11 mouse cellular contexts compared by ENCODE assay signal in the genomic region with DNA sequence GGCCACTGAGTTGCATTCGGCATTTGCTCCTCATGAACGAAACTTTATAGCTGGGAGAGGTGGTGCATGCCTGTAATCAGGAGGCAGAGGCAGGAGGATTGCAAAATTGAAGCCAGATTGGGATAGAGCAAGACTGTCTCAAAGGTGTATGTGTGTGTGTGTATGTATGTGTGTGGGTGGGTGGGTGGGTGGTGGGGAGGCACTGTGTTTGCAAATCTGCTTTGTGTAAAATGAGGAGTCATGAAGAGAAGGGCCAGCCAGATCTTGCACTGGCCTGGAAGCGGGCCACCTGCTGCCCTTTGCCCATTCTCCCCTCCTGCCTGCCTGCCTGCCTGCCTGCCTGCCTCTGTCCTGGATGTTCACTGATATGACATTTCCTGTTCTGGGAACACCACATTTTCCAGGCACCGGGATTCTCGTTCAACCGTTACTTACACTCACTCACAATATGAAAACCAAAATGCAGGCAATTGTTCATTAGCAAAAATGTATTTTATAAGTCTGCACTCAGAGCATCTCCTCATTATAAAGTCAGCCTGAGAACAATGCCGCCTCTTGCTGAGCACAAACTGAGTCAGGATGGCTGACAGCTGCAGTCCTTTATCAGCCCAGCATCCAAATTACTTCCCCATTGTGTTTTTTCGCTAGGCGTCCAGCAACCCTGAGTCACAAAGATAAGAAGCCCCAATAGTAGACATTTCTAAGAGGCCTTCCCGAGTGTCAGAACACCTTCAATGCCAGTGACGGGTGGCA. TPM values are rescaled to one million over a fixed set of nuclear protein-coding genes. Genes with fewer than 3 reads are reported as not detected.
DNase-seq lines count a peak whose midpoint lies in the region; ATAC-seq lines count a peak whose summit lies in the region.
"Had no signal": no experiment of that assay in that cellular context is flagged by ENCODE, and none has a peak within 500 bp of the region (broad histone marks: within the 10 kb centered on the region; RNA-seq: fewer than 3 reads in every experiment).

No protein-coding gene starts in this region.

- H3K27ac ChIP-seq in hindbrain, embryonic 11.5 days (ENCODE audit: low read depth, low read length), result peak overlapping the region; percentile 37
- H3K27ac ChIP-seq in midbrain, embryonic 10.5 days (replicated peaks), result peak overlapping the region; percentile 68

- no peaks in the 10 kb centered on the region for H3K36me3 ChIP-seq in hindbrain, embryonic 11.5 days (ENCODE audit: control insufficient read depth, insufficient read depth, low read length)
- no peaks in the 10 kb centered on the region for H3K36me3 ChIP-seq in midbrain, embryonic 10.5 days

- intact Hi-C loops in gastrocnemius, postnatal 36 days (cut with DNase I), result loop anchor here (5.0 kb wide), 2 partner anchors 347 to 367 kb away; no protein-coding TSS in a partner anchor

- peak overlapping the region; percentile 21; the same call in 1 of the 2 replicates for H3K9ac ChIP-seq in hindbrain, embryonic 11.5 days (ENCODE audit: low read depth, low read length)

- ATAC-seq in hindbrain, embryonic 11.5 days (ENCODE audit: low FRiP score), result peak; percentile 64
- no peak for ATAC-seq in inflammation-experienced regulatory T-cells, adult 6 months

- peaks cover 4% of the 10 kb centered on the region; the same call in 1 of the 2 replicates for H3K27me3 ChIP-seq in hindbrain, embryonic 11.5 days (ENCODE audit: control insufficient read depth, insufficient read depth, low read length)
- H3K27me3 ChIP-seq in midbrain, embryonic 10.5 days (ENCODE audit: low read depth, poor library complexity, severe bottlenecking), result peaks cover 39% of the 10 kb centered on the region

- H3K4me3 ChIP-seq in hindbrain, embryonic 11.5 days (ENCODE audit: low read depth, low read length), result no peak overlapping the region
- peak overlapping the region; percentile 23; the same call in 1 of the 2 replicates for H3K4me3 ChIP-seq in midbrain, embryonic 10.5 days

- peak overlapping the region; percentile 1; the same call in 1 of the 2 replicates for H3K4me2 ChIP-seq in hindbrain, embryonic 11.5 days (replicated peaks; ENCODE audit: low read depth, low read length)

- no peaks in the 10 kb centered on the region for H3K9me3 ChIP-seq in hindbrain, embryonic 11.5 days (ENCODE audit: control insufficient read depth, low read length)
- H3K9me3 ChIP-seq in midbrain, embryonic 10.5 days (replicated peaks), result no peaks in the 10 kb centered on the region

- WGBS in hindbrain, embryonic 11.5 days, result 32% methylated on average over 11 of the region's 11 CpGs
- 38% methylated on average over 11 of the region's 11 CpGs for WGBS in midbrain, embryonic 10.5 days

- H3K4me1 ChIP-seq in hindbrain, embryonic 11.5 days (replicated peaks; ENCODE audit: control insufficient read depth, insufficient read depth, low read length), result no peaks in the 10 kb centered on the region
- H3K4me1 ChIP-seq in midbrain, embryonic 10.5 days, result peaks cover 16% of the 10 kb centered on the region

- DNase-seq in 416B (ENCODE audit: low read depth) (peak; percentile 73), MN1 (ENCODE audit: low spot score) (peak; percentile 35)
- DNase-seq in hindbrain, embryonic 11.5 days (ENCODE audit: low spot score), result peak; percentile 44
- peak; percentile 25 for DNase-seq in midbrain, embryonic 10.5 days (ENCODE audit: low spot score)
- DNase-seq in gastrocnemius, postnatal 36 days, result no peak
- no peak for DNase-seq in adrenal gland, adult 8-10 months
- DNase-seq: adrenal gland, postnatal 36 days; gastrocnemius, postnatal 25 days; kidney, adult 8-10 months; thymus, adult 18-20 months had no signal

RNA-seq across cellular contexts. Expression of a gene that starts 26.1 kb away (rescaled TPM):
- 139 and 164 TPM in 2 replicates for polyA plus RNA-seq in hindbrain, embryonic 11.5 days (2014; fragmentation: Nextera tagmentation; extraction: Ambion mirVana)
- polyA plus RNA-seq in midbrain, embryonic 10.5 days (2016; fragmentation: Nextera tagmentation; extraction: Ambion mirVana), result 208 and 215 TPM in 2 replicates
- total RNA-seq in gastrocnemius, postnatal 36 days (2021), result 10 to 100 TPM; 18.5 to 20.2 TPM
- polyA plus RNA-seq in inflammation-experienced regulatory T-cells, adult 6 months (2017; shearing (Covaris generic)), result 100 to 1,000 TPM; 183 to 218 (median 188) TPM
- total RNA-seq in adrenal gland, adult 8-10 months (2022), result 100 to 1,000 TPM; 178 to 239 (median 230) TPM

Comparison
In these comparisons a context has a peak if more than half of its experiments do, and no peak if none do; other contexts are left out.
1. DNase-seq: peak in 416B (single experiment), MN1 (single experiment), hindbrain, embryonic 11.5 days (single experiment) and midbrain, embryonic 10.5 days (single experiment); none in gastrocnemius, postnatal 36 days (0 of 2) and adrenal gland, adult 8-10 months (single experiment).